Mouse (Mus musculus) heart, embryonic 12.5 days (tissue): Measurements from ENCODE around the gene Tex30. TPM values are rescaled to one million over a fixed set of nuclear protein-coding genes. Genes with fewer than 3 reads are reported as not detected.

Experiments used
- ATAC-seq: fragments of 200-750 bp; cut with Nextera tagmentation; 2 replicates; pipeline ENCODE4 v1.8.0; 2017; ENCODE audit warnings: moderate TSS enrichment, moderate library complexity; ENCODE audit not compliant: insufficient number of reproducible peaks, low FRiP score
- H3K27ac ChIP-seq: fragments of 300-500 bp; sonication (generic); 2 replicates; pipeline ENCODE4 v1.5.1; 2016; ENCODE audit warnings: mild to moderate bottlenecking, moderate library complexity; ENCODE audit not compliant: poor library complexity, severe bottlenecking
- H3K27me3 ChIP-seq: fragments of 300-500 bp; sonication (generic); replicated peaks from 2 replicates; pipeline ENCODE4 v1.6.1; 2016; ENCODE audit warnings: mild to moderate bottlenecking, moderate library complexity
- H3K36me3 ChIP-seq: fragments of 300-500 bp; sonication (generic); 2 replicates; pipeline ENCODE4 v1.6.1; 2016; ENCODE audit warnings: mild to moderate bottlenecking, moderate library complexity
- H3K4me1 ChIP-seq: fragments of 300-500 bp; sonication (generic); replicated peaks from 2 replicates; pipeline ENCODE4 v1.6.1; 2016; ENCODE audit warnings: mild to moderate bottlenecking
- H3K4me2 ChIP-seq: fragments of 300-500 bp; sonication (generic); 2 replicates; pipeline ENCODE4 v1.6.1; 2016; ENCODE audit warnings: mild to moderate bottlenecking, moderate library complexity
- H3K4me3 ChIP-seq: fragments of 300-500 bp; sonication (generic); 2 replicates; pipeline ENCODE4 v1.5.1; 2016; ENCODE audit warnings: mild to moderate bottlenecking
- H3K9ac ChIP-seq: fragments of 300-500 bp; sonication (generic); 2 replicates; pipeline ENCODE4 v1.6.1; 2016; ENCODE audit warnings: mild to moderate bottlenecking, moderate library complexity
- H3K9me3 ChIP-seq: fragments of 300-500 bp; sonication (generic); replicated peaks from 2 replicates; pipeline ENCODE4 v1.6.1; 2016; ENCODE audit warnings: mild to moderate bottlenecking, moderate library complexity
- WGBS: fragments of 180-500 bp; shearing (Covaris S2); methylation state at CpG from one replicate; pipeline ENCODE4 v1.1.7; 2016; 5-methylcytosine and 5-hydroxymethylcytosine counted together
- polyA plus RNA-seq: library from polyadenylated mRNA; unstranded; fragments of >200 nt; fragmentation: Nextera tagmentation; extraction: Ambion mirVana; gene quantifications from 2 replicates; pipeline ENCODE4 v1.2.1, GENCODE M21; 2016

Gene Tex30
- polyA plus RNA-seq, 1 experiment from 2014 or later, result 77.7 TPM

GRCm38 (mm10) chr1:44041797-44042554 is 60.3 kb downstream of the Tex30 start:
- Histone ChIP-seq H3K9me3 (no peaks in the 10 kb centered on the region), H3K36me3 (no peaks in the 10 kb centered on the region), H3K4me1 (no peaks in the 10 kb centered on the region), H3K9ac (peak overlapping the region; percentile 65), H3K27me3 (no peaks in the 10 kb centered on the region), H3K4me3 (peak overlapping the region; percentile 57), H3K4me2 (peak overlapping the region; percentile 75), H3K27ac (no peak overlapping the region)
- 1% methylated on average over 17 of the region's 17 CpGs for WGBS
- ATAC-seq, result no peak

Other genes with a start within 250 kb of the Tex30 start
- gene Tpp2, start 168.8 kb downstream of the Tex30 start, polyA plus RNA-seq, result 55.2 and 56.0 TPM in 2 replicates
- gene Mettl21c, start 82.4 kb downstream of the Tex30 start, polyA plus RNA-seq, result 0.39 and 0.43 TPM in 2 replicates
- 0.06 TPM in 1 of 2 replicates, not detected in the other for gene Gm8251, start 40.5 kb downstream of the Tex30 start, polyA plus RNA-seq
- 50.9 and 54.7 TPM in 2 replicates for gene Kdelc1, start 16.4 kb upstream of the Tex30 start, polyA plus RNA-seq
- gene Bivm, start 16.5 kb upstream of the Tex30 start, polyA plus RNA-seq, result 14.9 and 16.3 TPM in 2 replicates
- 16.8 and 19.1 TPM in 2 replicates for gene Ercc5, start 45.3 kb upstream of the Tex30 start, polyA plus RNA-seq
- gene Mettl21e, start 116.5 kb upstream of the Tex30 start, polyA plus RNA-seq, result not detected in 2 replicates